Mouse (Mus musculus) megakaryocyte-erythroid progenitor cell, adult 5-6 weeks (primary cell): ENCODE data around the gene B4galnt1. TPM values are rescaled to one million over a fixed set of nuclear protein-coding genes. Genes with fewer than 3 reads are reported as not detected.

Source experiments
- total RNA-seq, 2 experiments: library from RNA; stranded (forward) in 1 of 2; stranded (reverse) in 1 of 2; fragments of 200-1000, 215-1000 nt in 1 of 2; fragments of >200 nt in 1 of 2; fragmentation: Nextera tagmentation in 1 of 2; gene quantifications; 2 replicates each; pipeline ENCODE4 v1.2.3; 2014 to 2017

B4galnt1 gene
- total RNA-seq, 2 experiments from 2014 or later, result 23.3 to 84.7 TPM

Other genes with a start within 250 kb of the B4galnt1 start
- 54.7 and 56.7 TPM in 2 replicates for gene Ctdsp2, start 186.5 kb upstream of the B4galnt1 start, total RNA-seq (2014; fragmentation: Nextera tagmentation)
- gene Ctdsp2, start 186.5 kb upstream of the B4galnt1 start, total RNA-seq (2017), result 18.3 and 24.7 TPM in 2 replicates
- not detected in 2 replicates for gene Avil, start 164.5 kb upstream of the B4galnt1 start, total RNA-seq (2014; fragmentation: Nextera tagmentation)
- 0.38 TPM in 1 of 2 replicates, not detected in the other for gene Avil, start 164.5 kb upstream of the B4galnt1 start, total RNA-seq (2017)
- gene Tsfm, start 134.4 kb upstream of the B4galnt1 start, total RNA-seq (2014; fragmentation: Nextera tagmentation), result 41.6 and 61.2 TPM in 2 replicates
- 55.5 and 63.3 TPM in 2 replicates for gene Tsfm, start 134.4 kb upstream of the B4galnt1 start, total RNA-seq (2017)
- 54.1 and 55.2 TPM in 2 replicates for gene Mettl1, start 123.8 kb upstream of the B4galnt1 start, total RNA-seq (2014; fragmentation: Nextera tagmentation)
- gene Mettl1, start 123.8 kb upstream of the B4galnt1 start, total RNA-seq (2017), result 24.6 and 25.3 TPM in 2 replicates
- gene Eef1akmt3, start 123.7 kb upstream of the B4galnt1 start, total RNA-seq (2014; fragmentation: Nextera tagmentation), result not detected in 2 replicates
- gene Eef1akmt3, start 123.7 kb upstream of the B4galnt1 start, total RNA-seq (2017), result 0.38 TPM in 1 of 2 replicates, not detected in the other
- not detected in 2 replicates for gene Cyp27b1, start 117.0 kb upstream of the B4galnt1 start, total RNA-seq (2014; fragmentation: Nextera tagmentation)
- gene Cyp27b1, start 117.0 kb upstream of the B4galnt1 start, total RNA-seq (2017), result not detected in 2 replicates
- gene March9, start 105.0 kb upstream of the B4galnt1 start, total RNA-seq (2014; fragmentation: Nextera tagmentation), result not detected in 2 replicates
- gene March9, start 105.0 kb upstream of the B4galnt1 start, total RNA-seq (2017), result not detected in 2 replicates
- 656 and 761 TPM in 2 replicates for gene Cdk4, start 101.7 kb upstream of the B4galnt1 start, total RNA-seq (2014; fragmentation: Nextera tagmentation)
- gene Cdk4, start 101.7 kb upstream of the B4galnt1 start, total RNA-seq (2017), result 479 and 664 TPM in 2 replicates
- 43.9 and 73.9 TPM in 2 replicates for gene Tspan31, start 95.0 kb upstream of the B4galnt1 start, total RNA-seq (2014; fragmentation: Nextera tagmentation)
- gene Tspan31, start 95.0 kb upstream of the B4galnt1 start, total RNA-seq (2017), result 28.9 and 55.3 TPM in 2 replicates
- gene Agap2, start 89.9 kb upstream of the B4galnt1 start, total RNA-seq (2014; fragmentation: Nextera tagmentation), result 19.7 and 45.9 TPM in 2 replicates
- 26.4 and 43.3 TPM in 2 replicates for gene Agap2, start 89.9 kb upstream of the B4galnt1 start, total RNA-seq (2017)
- 55.8 and 64.5 TPM in 2 replicates for gene Os9, start 44.1 kb upstream of the B4galnt1 start, total RNA-seq (2014; fragmentation: Nextera tagmentation)
- 152 and 154 TPM in 2 replicates for gene Os9, start 44.1 kb upstream of the B4galnt1 start, total RNA-seq (2017)
- gene Slc26a10, start 15.4 kb downstream of the B4galnt1 start, total RNA-seq (2014; fragmentation: Nextera tagmentation), result 1.8 TPM in 1 of 2 replicates, not detected in the other
- gene Slc26a10, start 15.4 kb downstream of the B4galnt1 start, total RNA-seq (2017), result 1.8 TPM in 1 of 2 replicates, not detected in the other
- gene Arhgef25, start 24.9 kb downstream of the B4galnt1 start, total RNA-seq (2014; fragmentation: Nextera tagmentation), result 22.7 and 46.0 TPM in 2 replicates
- 35.4 and 35.7 TPM in 2 replicates for gene Arhgef25, start 24.9 kb downstream of the B4galnt1 start, total RNA-seq (2017)
- 97.0 and 160 TPM in 2 replicates for gene Dtx3, start 30.5 kb downstream of the B4galnt1 start, total RNA-seq (2014; fragmentation: Nextera tagmentation)
- gene Dtx3, start 30.5 kb downstream of the B4galnt1 start, total RNA-seq (2017), result 28.5 and 29.5 TPM in 2 replicates
- 58.6 and 59.9 TPM in 2 replicates for gene Pip4k2c, start 46.4 kb downstream of the B4galnt1 start, total RNA-seq (2014; fragmentation: Nextera tagmentation)
- gene Pip4k2c, start 46.4 kb downstream of the B4galnt1 start, total RNA-seq (2017), result 28.0 and 35.3 TPM in 2 replicates
- gene Kif5a, start 98.1 kb downstream of the B4galnt1 start, total RNA-seq (2014; fragmentation: Nextera tagmentation), result not detected in 2 replicates
- gene Kif5a, start 98.1 kb downstream of the B4galnt1 start, total RNA-seq (2017), result 0.14 and 0.23 TPM in 2 replicates
- 100 and 123 TPM in 2 replicates for gene Dctn2, start 101.1 kb downstream of the B4galnt1 start, total RNA-seq (2014; fragmentation: Nextera tagmentation)
- 106 and 124 TPM in 2 replicates for gene Dctn2, start 101.1 kb downstream of the B4galnt1 start, total RNA-seq (2017)
- 42.8 and 72.8 TPM in 2 replicates for gene Mbd6, start 123.8 kb downstream of the B4galnt1 start, total RNA-seq (2014; fragmentation: Nextera tagmentation)
- 2.7 and 3.8 TPM in 2 replicates for gene Mbd6, start 123.8 kb downstream of the B4galnt1 start, total RNA-seq (2017)
- 135 and 140 TPM in 2 replicates for gene Mars, start 146.6 kb downstream of the B4galnt1 start, total RNA-seq (2014; fragmentation: Nextera tagmentation)
- gene Mars, start 146.6 kb downstream of the B4galnt1 start, total RNA-seq (2017), result 213 and 264 TPM in 2 replicates
- gene Arhgap9, start 156.7 kb downstream of the B4galnt1 start, total RNA-seq (2014; fragmentation: Nextera tagmentation), result 20.9 and 31.7 TPM in 2 replicates
- gene Arhgap9, start 156.7 kb downstream of the B4galnt1 start, total RNA-seq (2017), result 10.5 and 10.8 TPM in 2 replicates
- not detected in 2 replicates for gene Gli1, start 176.7 kb downstream of the B4galnt1 start, total RNA-seq (2014; fragmentation: Nextera tagmentation)
- gene Gli1, start 176.7 kb downstream of the B4galnt1 start, total RNA-seq (2017), result not detected in 2 replicates
- not detected in 2 replicates for gene Inhbe, start 189.2 kb downstream of the B4galnt1 start, total RNA-seq (2014; fragmentation: Nextera tagmentation)
- gene Inhbe, start 189.2 kb downstream of the B4galnt1 start, total RNA-seq (2017), result not detected in 2 replicates
- gene Inhbc, start 205.2 kb downstream of the B4galnt1 start, total RNA-seq (2014; fragmentation: Nextera tagmentation), result not detected in 2 replicates
- not detected in 2 replicates for gene Inhbc, start 205.2 kb downstream of the B4galnt1 start, total RNA-seq (2017)
- gene R3hdm2, start 215.1 kb downstream of the B4galnt1 start, total RNA-seq (2014; fragmentation: Nextera tagmentation), result 46.8 and 49.9 TPM in 2 replicates
- gene R3hdm2, start 215.1 kb downstream of the B4galnt1 start, total RNA-seq (2017), result 25.3 and 38.5 TPM in 2 replicates